Mouse (Mus musculus) kidney, postnatal 4 days (tissue): ENCODE results near the gene Pip5k1b.

ENCODE experiments used
- DNase-seq, 2 experiments: peaks; one replicate each; pipeline ENCODE4 v3.0.0; 2021; ENCODE audit warnings: mixed read lengths in 2 of 2

The Pip5k1b gene

DNA sequence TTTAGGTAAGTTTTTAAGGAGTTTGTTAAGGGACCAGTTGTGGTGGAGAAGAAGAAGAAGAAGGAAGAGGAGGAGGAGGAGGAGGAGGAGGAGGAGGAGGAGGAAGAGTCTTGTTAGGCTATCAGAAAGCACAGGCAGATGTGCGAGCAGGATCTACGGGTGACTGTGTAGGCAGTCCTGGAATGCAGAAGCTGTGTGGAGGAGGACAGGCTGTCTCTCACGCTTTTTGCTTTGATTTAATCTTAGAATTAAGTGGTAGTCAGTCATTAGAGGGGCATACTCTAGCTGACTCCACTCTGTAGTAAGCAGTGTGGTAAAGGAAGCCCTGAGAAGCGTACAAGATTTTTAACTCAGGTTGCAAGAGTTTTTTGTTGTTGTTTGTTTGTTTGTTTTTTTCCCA is 86.5 kb downstream of the Pip5k1b start:
- peak; percentile 16 to 53 for DNase-seq

DNA sequence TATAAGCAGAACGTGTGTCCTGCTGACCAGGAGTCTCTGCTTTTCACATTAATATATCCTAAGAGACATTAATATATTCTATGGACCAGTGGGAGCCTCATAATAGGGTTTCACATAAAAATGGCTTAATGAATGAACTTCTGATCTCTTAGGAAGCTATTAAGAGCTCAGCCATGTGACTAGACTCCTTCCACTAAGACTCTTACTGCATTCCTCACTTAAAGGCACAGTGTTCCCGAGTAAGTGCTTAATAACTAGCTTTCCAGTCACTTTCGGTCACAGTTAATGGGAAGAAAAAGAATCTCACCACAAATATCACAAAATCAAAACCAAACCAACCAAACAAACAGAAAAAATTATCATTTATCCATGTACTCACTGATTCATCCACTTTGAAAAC is 87.1 kb downstream of the Pip5k1b start:
- DNase-seq: no peak

DNA sequence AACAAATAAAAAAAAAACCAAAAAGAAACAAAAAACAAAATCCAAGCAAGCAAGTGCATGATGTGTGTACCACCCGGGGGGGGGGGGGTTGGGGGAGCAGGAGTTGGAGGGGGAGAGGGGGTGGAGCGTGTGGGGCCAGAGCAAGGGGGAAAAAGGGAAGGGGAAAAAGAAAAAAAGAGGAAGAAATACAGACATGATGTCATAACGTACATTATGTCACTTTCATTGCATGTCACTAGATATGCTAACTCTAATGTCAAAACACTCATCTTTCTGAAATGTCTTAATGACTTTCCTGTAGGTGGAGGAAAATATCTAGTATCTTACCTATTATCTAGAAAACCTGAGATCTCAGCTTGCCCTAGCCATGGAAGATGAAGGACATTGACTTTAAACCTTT is 92.7 kb downstream of the Pip5k1b start:
- no peak for DNase-seq

DNA sequence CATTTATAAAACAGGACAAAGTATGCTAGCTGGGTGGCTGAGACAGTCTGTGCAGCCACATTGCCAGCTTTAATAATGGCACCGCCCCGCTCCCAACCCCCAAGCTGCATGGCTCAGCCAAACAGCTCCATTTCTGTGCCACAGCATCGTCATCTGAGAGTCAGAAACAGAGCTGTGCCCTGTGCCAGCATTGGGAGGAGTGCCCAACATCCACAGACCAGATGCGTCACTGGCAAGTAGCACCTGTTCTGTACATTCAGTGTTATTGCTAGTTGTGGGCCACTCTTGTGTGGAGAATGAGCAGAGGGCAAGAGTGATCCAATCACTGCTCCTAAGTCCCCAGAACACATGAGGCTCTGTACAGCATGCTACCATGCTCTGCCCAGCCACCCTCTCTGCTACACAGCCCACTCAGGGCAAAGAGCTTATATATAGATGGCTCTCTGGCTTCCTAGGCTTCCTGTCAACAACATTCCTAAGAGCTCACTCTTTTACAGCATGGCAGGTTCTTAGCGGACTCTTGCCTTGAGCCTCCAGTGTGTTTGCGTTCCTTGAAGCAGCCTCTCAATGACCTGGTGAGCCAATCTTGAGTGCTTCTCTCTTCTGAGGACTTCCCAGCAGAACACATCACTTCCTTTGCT is 99.0 kb downstream of the Pip5k1b start:
- no peak for DNase-seq

DNA sequence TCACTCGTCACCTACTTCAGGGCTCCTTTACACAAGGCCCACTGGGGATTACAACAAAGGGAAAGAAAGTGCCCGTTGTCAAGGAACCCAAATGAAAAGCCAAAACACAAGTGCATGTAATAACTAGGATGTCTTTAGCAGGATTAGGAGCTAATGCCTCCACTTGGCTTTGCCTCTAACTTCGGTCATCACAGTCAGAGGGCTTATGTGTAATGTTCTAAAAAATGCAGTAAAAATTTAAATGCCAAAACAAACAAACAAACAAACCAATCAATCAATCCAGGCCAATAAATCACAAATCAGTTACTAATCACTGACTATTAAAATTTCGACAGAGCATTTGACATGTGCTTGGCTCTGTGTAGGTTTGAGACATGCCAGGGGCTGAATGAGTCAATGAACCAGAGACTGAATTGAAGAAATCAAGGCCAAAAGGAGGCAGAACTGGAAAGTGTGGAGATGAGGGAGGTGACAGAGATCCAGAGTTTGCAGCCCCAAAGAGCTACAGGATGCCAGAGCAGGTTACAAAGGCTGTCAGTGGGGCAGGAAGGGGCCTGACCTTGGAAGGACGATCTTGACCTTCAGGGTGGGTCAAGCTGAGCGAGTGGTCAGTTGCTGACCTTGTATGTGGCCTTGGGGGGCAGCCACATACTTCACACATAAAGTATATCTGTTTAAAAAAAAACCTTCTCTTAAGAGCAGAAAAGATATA is 100.3 kb downstream of the Pip5k1b start:
- DNase-seq: no peak

DNA sequence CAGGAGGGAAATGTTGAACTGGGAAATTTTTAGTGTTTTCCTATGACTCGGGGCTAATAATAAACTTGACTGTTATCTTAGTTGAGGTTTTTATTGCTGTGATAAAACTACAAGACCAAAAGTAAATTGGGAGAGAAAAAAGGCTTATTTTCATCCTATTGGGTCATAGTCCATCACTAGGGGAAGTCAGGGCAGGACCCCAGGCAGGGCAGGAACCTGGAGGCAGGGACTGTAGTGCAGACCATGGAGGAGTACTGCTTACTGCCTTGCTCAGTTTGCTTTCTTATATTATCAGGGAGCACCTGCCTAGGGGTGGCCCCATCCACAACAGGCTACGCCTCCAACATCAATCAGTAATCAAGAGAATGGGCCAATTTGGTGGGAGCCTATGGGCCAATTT is 101.2 kb downstream of the Pip5k1b start:
- no peak for DNase-seq

DNA sequence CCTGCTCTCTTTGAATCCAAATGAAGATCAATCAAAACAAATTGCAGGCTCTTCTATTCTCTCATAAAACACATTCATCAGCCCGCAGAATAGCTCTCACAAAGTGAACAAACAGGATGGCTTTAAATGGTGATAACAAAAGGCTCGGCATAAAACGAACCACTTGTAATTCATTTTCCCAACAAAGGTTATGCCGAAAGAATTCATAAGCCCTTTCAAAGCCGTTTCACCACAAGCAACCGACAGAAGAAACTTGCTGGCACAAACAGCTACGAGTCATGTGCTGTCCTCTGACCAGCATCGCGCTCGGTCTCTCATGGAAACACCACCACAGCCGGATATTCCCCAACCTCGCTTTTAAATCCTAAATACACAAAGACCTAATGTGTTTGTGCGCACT is 102.3 kb downstream of the Pip5k1b start:
- no peak for DNase-seq

DNA sequence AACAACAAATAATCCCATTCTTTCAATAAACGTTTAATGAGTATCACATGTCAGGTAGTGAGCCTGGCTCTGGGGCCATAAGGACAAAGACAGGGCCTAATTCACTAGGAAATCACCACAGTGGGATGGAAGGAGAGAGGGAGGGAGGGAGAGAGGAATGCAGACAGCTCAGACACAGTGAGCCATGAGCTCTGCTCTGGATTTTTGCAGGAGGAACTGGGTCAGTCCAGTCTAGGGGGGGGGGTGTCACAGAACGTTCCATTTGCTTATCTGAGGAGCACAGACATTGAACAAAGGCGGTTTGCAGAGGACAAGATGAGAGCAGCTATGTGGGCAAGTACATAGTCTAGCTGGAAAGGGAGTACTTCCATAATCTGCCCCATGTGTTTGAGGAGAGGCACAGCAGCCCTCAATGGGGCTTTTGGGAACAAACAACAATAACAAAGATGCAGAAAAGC is 103.2 kb downstream of the Pip5k1b start:
- peak in 1 of 2 experiments; percentile 32 for DNase-seq

DNA sequence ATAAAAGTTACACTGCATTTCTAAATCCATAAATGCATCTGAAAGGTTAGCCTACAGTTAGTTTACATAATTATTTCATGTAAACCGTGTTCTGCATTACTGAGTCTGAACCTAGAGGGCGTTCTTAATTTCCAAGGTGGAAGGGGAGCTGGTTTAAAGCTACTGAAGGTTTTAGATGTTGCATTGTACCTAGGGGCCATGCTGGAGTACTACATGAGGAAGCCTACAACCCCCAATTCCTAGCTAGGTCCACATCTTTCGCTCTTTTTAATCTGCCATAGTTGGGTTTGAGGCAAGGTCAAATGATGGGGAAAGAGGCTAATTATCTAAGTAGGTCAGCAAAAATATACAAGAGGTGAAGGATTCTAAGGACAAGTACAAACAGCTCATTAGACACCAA is 104.0 kb downstream of the Pip5k1b start:
- DNase-seq: no peak

DNA sequence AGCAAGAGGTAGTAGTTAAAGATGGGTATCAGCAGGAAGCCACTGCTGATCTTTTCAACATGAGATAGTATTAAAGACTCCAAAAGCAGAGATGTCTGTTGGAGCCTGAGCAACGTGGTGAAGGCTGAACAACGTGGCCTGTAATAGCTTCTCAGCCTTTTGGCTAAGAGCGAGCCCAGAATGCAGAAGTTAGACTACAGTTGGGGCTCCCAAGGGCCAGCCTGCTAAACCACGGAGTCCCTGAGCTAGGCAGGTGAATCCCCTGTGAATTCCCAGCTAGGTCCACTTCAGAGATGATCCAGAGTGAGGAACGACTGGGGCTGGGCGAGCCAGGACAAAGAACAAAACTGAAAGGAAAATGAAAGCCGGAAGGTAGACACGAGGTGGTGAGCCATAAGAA is 104.9 kb downstream of the Pip5k1b start:
- no peak for DNase-seq

DNA sequence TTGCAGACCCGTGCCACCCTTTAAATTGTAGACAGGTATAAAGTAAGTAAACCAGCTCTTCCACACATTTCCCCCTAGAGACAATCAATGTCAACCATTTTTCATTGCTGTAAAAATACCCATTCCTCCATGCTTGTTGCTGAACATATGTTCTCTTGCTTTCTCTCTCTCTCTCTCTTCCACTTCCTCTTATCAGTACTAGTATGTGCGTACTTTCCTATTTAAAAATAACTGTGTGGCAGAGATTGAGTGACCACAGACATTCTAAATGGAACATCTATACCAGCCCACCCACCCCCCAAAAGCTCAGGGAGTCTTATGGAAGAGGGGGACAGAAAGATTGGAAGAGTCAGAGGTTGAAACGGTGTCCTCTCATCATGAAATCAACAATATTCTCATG is 111.3 kb downstream of the Pip5k1b start:
- no peak for DNase-seq

DNA sequence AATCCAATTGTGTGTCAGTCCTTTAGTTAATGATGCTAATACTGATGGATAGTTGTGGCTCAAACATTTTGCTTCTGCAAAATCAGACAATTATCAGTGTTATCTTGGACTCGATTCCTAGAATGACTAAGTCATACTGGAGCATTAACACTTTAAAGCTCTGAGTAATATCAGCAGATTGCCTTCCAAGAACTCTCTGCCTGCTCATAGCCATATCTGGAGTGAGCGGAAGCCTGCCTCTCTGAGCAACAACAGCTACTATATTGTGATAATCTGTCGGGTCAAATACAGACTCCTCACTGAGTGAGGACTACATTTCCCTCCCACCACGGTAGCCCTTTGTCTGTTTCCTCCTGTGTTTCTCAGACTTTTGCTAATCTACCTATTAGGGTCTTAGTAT is 116.0 kb downstream of the Pip5k1b start:
- no peak for DNase-seq

DNA sequence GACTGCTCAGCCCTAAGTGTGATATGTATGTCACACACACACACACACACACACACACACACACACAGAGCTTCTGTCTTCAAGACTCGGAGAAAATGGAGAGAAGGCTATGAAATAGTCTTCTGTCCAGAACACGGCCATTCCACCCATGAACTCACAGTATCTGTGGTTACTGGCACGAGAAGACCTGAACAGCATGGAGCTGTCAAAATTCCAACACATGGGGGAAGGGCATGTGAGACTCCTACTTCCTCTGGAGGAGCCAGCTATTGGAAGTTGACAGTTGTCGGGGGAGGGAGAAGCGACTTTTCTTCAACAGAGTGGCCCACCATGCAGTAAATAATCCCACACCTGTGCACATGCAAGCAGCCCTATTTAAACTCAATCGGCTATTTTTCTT is 121.4 kb downstream of the Pip5k1b start:
- DNase-seq: peak in 1 of 2 experiments; percentile 36

DNA sequence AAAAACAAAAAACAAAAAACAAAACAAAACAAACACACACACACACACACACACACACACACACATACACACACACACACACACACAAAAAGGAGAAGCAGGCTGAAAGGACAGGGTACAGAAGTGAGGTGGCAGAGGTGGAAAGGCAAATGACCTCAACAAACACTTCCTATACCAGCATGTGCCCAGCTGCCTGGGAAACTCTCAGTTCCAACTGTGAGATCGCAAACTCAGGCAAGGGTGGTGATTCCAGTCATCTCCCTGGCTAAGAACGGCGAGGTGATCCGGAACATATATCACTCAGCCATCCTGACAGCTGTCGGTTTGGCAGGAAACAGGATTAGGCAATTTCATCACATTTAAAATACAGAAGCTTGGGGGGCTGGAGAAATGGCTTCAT is 123.2 kb downstream of the Pip5k1b start:
- DNase-seq: no peak

DNA sequence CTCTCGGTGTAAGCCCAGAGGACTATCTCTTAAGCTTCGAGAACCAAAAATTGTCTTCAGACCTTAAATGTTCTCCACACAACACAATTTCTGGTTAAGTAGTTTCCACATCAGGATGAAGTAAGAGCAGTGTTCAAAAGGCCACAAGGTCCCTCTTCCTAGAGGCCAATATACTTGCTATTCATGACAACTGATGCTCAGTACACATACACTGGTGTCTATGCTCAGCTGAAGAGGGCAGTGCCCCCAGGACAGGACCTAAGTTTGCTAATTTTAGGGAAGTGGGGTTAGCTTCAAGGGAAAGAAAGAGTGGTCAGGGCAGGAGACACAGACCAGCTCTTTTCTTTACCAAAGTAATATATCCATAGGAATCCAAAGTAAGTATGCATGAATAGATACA is 124.3 kb downstream of the Pip5k1b start:
- no peak for DNase-seq

DNA sequence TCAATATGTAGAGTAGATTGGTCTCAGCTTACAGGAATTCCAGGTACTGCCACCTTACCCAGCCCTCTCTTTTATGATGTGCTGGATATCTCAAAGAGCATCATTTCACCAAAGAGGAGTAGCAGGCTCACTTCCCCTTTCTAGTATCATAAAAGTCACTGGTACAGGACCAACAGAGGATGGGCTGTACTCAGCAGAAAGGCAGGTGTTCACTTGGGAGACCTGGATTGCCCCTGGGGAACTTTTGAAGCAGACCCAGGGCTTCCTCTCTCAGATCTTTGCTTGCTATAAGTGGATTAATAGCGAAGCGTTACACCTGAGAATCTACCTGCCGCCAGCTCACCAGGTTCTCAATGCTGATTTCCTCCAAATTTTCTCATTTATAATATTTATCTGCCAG is 127.7 kb downstream of the Pip5k1b start:
- DNase-seq: no peak

DNA sequence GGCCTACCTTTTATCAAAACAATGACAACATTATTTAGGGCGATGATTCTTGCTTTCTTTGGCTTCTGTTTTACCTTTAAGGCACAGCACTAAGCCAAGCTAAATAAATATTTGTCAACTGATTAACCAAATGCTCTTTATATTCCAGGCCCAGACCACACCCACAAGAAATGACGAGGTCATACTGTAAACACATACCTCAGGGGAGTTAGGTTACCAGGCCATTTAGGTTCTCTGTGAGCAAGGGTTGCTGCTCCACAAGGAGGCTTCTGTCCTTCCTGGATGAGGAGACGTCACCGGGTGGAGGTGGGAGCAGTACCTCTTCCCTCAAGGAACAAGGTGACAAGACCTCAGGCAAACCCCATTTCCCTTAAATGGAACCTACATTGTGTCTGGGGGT is 128.4 kb downstream of the Pip5k1b start:
- DNase-seq: no peak

DNA sequence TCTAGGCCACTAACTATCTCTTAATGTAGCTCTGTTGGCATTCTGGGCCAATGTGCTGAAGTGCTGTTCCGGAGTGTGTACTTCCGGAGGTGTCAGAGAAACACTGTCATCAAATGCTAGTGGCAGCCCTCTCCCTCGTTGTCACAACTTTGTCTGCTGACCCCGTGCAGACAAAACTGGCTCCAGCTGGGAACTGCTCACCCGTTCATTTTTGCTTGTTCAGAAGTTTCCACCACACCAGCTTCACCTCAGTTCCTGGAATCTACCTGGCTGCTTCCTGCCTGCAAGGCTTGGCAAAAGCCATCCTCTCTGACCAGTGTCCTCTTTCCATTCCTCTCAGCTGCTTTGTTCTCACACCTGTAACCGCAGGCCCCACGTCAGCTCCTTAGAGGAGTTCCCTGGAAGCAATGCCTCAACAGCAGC is 128.9 kb downstream of the Pip5k1b start:
- DNase-seq: peak in 1 of 2 experiments; percentile 10

DNA sequence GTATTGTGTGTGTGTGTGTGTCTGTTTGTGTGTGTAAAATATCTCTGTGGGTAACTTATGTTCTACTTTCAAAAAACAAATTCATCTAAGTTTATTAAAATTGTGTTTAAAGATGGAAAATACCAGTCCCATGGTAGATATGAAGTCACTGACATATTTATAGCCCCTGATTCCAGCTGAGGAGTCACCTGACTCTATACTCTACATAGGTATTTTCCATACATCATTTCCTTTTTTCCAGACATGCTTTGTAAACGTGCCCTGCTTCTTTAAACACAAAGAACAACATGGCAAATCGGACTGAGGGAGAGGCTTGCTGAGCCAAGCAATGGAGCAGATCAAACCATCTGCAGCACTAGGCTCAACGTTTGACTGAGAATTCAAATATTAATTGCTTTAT is 137.6 kb downstream of the Pip5k1b start:
- DNase-seq: no peak

DNA sequence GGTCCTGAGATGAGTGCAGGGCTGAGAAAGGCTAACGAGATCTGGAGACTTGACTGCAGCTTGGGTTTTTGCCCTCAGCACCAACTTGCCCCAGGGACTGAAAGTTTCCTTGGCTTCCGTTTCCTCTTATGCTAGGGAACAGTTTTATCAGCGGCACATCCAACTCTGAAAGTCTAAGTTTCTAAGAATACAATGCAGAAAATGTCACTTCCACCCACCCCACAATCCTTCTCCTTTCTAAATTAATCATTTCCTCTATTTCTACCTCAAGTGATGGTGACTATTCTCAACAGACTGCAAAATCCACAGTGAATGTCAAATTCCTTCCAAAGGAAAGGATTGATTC is 138.0 kb downstream of the Pip5k1b start:
- DNase-seq: no peak

DNA sequence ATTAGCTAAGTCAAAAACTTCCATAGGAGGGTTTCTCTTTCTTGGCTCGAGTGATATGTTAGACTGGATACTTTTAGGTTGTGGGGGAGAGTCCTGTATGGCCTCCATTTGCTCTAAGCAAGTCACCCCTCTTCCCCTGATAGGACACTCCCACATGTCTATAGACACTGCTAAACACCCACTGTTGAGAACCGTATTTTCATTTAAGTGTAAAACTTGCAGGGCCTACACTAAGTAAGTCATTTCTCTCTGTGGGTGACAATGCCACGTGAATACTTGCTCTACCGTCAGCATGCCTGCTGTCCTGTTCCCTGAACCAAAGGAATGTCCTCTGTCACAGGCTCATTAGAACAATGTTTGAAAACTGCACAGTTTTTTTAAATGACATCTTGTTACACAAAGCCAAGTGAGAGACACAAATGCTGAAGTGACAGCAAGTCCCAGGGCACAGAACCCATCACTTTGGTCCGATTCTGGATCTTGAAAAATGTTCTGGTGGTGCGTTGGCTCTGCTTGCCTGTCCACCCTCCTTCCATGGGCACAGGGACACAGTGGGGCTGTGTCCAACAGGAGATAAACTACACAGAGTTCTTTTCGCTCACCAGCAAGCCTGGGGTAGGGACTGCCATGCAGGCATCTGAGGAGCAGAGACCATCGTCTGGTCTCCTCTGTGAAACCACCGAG is 138.6 kb downstream of the Pip5k1b start:
- DNase-seq: no peak

DNA sequence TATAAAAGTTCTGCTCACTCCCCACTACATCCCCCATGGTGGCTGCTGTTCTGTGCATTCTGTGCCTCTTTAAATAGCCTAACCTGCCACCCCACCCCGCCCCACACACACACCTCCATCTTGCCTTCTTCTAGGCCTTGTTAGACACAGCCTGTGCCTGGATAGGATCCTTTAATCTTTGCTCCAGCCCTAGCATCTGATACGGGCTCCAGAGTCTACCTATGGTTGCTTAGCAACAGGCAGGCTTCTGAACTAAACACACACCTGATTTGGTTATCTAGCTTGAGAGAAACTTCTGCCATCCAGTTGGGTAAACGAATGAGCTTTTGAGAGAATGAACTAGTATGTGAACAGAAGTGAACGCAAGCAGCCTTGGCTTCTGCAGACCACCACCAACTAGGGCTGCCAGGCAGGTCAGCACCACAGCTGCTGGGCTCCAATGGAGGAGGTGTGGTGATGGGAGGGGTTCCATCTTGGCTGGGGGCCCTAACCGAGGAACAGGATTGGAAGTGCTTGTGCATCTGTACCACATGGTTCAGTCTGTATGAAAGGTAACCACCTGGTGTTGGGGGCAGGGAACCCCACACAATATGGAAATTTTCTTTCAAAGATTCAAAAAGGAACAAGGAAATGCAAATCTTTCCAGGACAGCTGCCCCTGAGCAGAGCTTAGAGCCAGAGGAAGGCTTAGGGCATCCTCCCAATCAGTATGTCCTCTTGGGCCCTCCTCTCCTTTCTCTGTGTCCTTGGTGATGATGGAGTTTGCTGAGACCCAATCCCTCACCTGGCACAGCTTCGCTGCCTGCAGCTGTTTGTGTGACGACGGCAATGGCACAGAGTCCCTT is 139.7 kb downstream of the Pip5k1b start:
- no peak for DNase-seq

DNA sequence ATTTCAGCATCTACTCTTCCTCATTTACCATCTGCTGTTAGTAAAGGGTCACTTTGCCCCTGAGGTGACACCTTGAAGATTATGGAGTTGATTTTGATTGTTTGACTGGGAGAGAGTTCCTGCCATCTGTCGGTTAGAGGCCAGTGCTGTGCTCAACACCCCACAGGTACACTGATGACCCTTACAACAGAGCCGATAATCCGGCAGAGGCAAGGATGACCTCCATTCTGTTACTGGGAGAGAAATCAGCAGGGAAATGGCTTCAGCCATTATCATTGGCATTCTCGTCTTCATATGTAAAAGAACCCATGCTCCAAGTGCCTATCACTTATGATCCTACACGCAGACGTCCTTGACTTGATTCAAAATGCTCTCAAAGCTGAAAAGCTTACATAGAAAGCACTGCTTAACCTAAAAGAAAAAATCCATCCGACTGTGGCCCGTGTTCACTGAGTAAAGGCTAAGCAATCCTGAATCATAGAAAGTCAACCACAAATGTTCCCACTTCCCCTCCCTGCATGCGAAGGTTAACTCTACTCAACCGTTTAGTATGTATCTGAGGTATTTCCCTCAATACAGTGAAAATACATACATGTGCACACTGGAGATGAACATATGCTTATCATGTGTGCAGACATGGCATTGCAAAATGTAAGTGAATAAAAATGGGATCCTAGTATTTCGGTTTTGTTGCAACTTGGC is 146.7 kb downstream of the Pip5k1b start:
- DNase-seq: no peak
